Mouse (Mus musculus): Measurements from ENCODE around the gene Olfr794.

Gene Olfr794

DNA sequence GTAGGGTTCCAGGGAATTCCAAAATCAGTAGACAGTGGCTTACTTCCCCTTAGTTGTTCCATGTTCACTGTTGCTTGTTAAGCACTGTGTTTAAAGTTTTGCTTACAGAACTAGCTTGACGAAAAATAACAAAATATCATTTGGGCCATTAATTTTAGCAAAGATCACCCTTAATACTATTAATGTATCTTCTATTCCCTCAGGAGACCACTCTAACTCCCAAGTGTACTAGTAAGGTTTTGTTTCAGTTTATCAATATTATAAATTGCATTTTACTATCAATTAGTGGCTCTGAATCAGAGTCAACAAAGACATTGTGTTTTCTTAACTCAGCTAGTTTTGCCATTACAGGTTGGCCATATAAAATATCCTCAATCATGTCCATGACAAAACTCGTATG lies at the start of gene Olfr794:
Gene Olfr794 (plus strand): TSS at position 301 of the 400 bp plus-strand sequence.
- DNase-seq, result no peak

DNA sequence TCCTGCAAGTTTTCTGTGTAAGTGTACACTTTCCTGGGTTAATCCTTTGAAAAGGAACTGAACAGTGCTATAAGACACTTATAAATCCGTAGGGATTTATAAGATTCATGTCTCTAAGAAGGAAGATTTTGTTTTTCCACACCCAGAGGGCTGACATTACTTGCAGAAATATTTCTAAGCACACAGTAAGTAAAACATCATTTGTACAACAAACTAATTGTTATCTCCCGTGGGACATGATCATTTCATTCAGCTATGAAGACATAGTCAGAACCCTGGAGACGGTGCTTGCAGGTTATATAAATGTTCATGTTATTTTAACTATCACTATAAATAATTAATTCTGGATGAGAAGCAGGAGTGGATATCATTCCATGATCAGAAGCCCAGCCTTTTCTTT lies 46.0 kb upstream of the Olfr794 start, which contains the start of gene Olfr791:
Gene Olfr791 (plus strand): TSS at position 301 of the 400 bp plus-strand sequence.
- DNase-seq, result no peak

DNA sequence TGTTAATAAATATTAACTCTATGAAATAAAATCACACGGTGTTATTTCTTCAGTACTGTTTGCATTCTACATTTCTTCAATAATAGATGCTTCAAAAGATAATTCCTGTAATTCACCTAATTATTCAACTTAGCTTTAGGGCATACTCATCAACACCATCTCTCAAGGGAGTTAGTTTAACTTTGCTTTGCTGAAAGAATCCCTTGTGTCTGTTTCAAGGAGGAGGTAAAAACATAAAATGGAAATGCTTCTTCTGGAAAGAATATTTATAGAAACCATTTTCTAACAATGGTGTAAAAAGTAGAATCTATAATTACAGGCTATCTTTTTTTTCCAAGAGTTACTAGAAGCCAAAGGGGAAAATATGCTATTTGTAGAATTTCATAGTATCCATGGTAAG lies 28.6 kb upstream of the Olfr794 start, which contains the start of gene Olfr792:
Gene Olfr792 (plus strand): TSS at position 301 of the 400 bp plus-strand sequence.
- DNase-seq, result no peak

- DNase-seq, result no peak
Measured at GRCm38 (mm10) chr10:129549354-129549753, 18.1 kb upstream of the Olfr794 start.

- no peak for DNase-seq
Measured at GRCm38 (mm10) chr10:129577066-129577465, 9.6 kb downstream of the Olfr794 start.

- no peak for DNase-seq
Measured at GRCm38 (mm10) chr10:129612470-129612869, 45.0 kb downstream of the Olfr794 start, which contains the start of gene Olfr796. Gene Olfr796 (minus strand): TSS chr10:129612570.

- DNase-seq, result no peak
Measured at GRCm38 (mm10) chr10:129621724-129622123, 54.3 kb downstream of the Olfr794 start.

Measured in lung, adult 18-20 months (tissue).